Mouse (Mus musculus): ENCODE measurements at regions not wholly inside any gene's neighbourhood (a gene's known extent, or its start where the extent isn't known, plus 50 kb on each side); places are given as distances from the start of the nearest gene placed in this dataset.
A peak's percentile ranks its signal among the peaks of the same experiment; 100 is the strongest.

DNA sequence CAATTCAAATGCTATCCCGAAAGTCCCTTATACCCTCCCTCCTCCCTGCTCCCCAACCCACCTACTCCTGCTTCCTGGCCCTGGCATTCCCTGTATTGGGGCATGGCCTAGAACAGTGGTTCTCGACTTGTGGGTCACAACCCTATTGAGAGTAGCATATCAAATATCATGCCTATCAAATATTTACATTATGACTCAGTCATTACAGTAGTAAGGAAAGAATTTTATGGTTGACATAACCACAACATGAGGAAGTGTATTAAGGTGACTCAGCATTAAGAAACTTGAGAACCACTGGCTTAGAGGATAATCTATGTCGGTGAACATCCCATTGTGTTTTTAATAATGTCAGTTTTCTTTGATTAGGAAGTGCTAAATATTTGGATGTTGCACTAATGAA is 173.3 kb upstream of the 2610001J05Rik start:
- DNase-seq: no peak

DNA sequence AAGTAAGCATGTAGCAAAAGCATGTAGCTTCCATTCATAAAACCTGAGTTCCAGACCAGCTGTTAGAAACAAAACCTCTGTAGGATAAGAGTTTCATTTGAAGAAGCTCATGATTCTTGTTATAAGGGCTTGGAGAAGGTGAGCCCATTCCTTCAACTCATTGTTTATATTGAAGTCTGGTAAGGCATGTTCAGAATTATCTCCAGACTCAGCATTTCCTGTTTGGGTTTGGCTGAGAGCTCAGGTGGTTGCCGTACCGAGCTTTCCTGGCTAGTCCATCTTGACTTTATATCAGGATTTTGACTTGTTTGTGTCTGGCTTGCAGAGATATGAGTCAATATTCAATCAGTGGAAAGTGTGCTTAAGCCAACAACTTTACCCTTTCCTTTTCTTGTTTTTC is 154.6 kb upstream of the 2610001J05Rik start:
- DNase-seq: no peak

DNA sequence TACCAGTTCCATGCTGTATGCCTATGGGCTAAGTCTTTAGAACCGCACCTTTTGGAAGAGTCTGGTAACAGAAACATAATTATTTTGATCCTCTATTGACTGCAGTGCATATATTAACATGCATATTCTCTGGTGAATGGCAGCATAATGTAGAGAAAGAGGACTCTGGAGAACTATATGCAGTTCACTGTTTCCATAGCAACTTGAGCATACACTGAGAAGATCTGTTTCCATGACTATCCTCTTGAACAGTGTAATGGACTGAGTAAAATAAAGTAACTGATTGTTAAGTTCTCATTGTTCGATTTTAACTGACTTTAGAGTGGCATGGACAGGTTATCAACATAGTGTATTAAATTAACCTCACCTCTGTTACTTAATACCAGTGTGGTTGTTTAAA is 147.6 kb upstream of the 2610001J05Rik start:
- DNase-seq: no peak

DNA sequence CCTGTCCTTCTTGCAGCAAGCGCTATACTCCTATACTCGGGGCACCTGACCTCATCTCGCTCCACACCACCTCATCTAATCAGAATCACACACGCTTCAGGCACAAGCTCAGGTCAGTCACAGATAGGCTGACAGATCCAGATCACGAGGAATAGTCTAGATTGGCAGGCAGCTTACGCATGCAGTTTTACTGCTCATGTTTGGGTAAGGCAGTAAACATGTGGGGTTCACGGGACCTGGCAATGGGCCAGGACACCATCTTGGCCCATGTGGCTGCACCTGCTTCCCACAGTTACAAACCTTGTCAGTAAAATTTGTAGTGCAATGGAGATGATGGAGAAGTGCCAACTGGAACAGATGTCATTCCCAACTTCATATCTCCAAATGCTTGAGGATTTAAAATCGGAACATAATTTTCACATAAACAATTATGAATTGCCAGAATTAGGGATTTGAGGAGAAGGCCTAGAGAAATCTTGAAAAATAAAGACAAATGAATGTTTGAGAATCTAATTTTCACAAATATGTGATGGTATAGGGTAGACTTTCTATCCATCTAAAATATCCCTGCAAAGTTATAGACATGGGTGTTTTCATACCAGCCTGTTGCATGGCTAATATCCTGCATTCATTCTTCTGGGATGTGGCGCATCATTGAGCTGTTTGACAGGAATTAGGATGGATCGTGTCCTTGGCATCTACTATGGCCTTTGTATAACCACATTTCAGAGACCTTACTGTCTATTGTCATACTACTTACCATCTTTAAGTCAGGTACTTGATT is 111.5 kb upstream of the 2610001J05Rik start:
- peak; percentile 80 to 83 for DNase-seq

DNA sequence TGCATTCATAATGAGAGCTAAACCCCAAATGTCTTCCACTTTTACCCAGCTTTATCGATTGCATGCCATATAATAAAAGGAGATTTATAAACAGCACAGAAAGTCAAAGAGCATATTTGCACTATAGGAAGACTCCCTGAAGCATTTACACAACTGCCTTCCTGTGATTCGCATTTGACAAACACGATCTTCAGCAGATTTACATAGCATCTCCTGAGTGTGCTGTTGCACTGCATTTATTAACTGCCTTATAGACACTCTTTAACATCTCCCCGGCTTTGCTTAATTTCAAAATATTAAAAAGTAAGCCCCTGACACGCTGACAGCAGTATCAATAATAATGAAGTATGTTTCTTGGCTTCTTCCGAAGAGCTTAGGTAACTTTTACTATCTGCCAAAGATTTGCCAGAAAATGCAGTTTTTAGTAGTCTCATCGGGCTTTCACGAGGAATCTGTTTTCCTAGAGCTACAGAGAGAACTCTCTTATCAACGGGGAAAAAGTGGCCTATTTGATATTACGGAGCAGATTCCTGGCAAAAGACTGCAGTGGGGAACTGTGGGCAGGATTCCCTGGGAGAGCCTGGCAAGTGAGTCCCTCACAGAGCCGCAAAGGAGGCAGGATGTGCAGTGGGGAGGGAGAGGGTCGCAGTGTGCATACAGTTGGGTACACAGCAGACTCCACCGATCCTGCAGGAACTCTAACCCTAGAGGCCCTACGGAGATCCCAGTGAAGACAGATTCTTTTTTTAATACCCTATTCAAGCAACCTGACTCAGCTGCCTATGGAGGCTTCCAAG is 103.6 kb upstream of the 2610001J05Rik start:
- peak; percentile 50 to 52 for DNase-seq

DNA sequence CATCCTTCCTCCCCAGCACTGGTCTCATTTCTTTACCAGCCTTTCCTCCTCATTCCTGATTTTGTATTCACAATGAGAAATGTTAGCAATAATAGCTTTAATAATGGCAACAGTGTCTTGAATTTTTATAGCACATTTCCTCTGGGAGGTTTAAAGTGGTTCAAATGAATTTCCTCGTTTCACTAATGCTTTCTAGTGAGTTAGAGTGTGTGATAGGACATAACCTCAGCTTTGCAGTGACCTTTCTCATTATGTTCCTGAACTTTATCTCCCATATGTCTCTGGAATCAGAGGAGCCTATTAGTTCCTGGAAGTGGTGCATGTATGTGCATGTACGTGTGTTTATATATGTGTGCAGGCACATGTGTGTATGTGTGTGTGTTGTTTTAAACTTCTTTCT is 93.2 kb upstream of the 2610001J05Rik start:
- DNase-seq: no peak

DNA sequence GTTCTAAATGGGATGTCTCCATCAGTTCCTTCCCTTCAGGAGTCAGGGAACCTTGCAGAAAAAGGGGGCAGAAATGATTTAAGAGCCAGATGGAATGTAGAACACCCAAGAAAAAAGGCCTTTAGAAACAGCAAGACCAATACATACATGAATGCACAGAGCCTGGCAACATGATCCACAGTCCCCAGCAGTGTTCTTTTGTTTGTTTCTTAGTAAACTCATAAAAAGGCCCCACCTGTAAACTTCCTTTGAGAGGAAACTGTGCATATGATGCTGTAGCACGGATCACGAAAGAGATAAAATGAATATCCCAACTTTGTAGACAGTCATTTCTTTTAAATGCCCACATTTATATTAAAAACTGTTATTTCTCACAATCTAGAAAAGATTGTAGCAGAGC is 92.7 kb upstream of the 2610001J05Rik start:
- no peak for DNase-seq

DNA sequence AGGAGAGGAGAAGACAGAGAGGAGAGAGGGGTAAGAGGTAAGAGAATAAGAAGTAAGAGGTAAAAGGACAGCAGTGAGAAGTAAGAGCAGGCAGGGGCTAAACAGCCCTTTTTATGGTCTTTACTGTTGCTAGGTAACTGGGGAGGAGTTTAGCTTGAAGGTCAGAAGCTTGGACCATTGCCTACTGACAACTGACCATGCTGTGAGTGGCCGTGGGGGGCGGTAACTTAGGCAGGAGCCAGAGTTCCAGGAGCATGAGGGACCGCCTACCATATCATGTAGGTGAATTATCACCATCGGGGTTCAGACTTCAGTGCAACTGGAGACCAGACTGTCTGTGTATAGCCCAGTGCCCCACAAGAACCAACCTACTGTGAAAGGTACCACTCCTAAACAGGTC is 78.3 kb upstream of the 2610001J05Rik start:
- no peak for DNase-seq

DNA sequence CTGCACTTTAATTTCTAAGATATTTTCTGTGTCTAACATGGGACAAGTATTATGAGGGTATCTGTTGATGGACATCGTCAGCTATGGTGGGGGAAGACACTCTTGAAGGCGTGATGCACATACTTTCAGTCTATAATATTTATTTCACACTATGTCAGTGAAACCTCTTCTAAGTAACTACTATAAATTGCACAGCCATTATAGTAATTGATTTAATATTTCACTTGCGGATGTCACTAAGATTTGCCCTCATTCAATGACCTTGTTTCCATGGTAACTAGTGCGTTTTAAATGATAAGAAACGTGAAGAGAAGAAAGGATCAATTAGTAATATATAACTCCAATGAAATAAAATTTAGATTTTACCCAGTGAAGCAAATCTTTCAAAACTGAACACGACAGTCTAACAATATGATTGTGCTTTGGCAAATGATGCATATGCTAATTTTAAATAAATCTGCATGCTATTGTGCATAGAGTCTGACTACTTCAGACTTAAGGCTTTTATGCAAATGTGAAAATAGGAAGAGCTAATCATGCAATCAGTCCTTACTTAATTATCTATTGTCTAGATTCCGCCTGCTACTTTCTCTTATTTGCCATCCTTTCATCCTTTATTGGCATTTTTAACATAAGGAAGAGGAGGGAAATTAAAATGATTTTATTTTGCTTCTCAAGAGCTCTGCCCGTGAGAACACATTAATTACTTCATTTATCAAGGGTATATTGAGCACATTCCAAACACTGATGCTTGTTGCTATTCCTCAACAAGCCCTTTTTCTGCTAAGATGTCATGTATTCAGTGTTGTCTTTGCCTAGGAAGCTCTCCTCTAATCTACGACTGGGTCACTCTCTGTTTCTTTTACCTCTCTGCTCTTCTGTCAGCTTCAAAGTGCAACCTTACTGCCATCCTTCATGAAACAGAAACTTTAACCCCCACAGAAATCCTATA is 49.8 kb upstream of the 2610001J05Rik start:
- no peak for DNase-seq

All from cerebellum, postnatal 25 days (tissue).